Mouse (Mus musculus): ENCODE measurements around the gene Napepld.

DNA sequence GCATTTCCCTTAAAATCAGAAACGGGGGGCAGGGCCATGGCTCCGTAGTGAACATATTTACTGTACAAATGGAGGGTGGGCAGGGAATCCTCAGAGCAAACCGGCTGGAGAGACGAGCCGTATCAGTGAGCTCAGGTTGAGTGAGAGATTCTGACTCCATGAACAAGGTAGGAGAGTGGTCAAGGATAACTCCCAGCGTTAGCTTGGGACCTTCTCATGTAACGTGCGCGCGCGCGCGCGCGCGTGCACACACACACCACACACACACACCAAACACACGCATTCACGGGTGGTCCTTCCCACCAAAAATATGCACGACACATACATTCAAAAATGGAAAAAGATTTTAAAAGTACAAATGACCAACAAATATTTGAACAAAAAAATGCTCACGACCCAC lies 33.9 kb upstream of the Napepld start:
- TF ChIP-seq POLR2A (IDR thresholded peaks at IDR 0.05; ENCODE audit: borderline replicate concordance, extremely low read depth, insufficient read depth, insufficient read length, poor library complexity, severe bottlenecking) = no peak
- TF ChIP-seq CTCF (IDR thresholded peaks at IDR 0.05; ENCODE audit: borderline replicate concordance, extremely low read depth, insufficient read depth, insufficient read length) = no peak

Data from brain, embryonic 14.5 days (tissue).